Mouse (Mus musculus) MEL (cell line): ENCODE results near the gene Gstt2. TPM values are rescaled to one million over a fixed set of nuclear protein-coding genes. Genes with fewer than 3 reads are reported as not detected.

ENCODE experiments used
- DNase-seq: peaks from one replicate; pipeline ENCODE4 v3.0.0; 2011; ENCODE audit warnings: low read depth, low spot score
- H3K27ac ChIP-seq: 2 replicates; pipeline ENCODE4 v1.5.1; 2012; ENCODE audit warnings: low read depth, mild to moderate bottlenecking, control low read depth, low read length, moderate library complexity; ENCODE audit not compliant: control insufficient read depth
- H3K27me3 ChIP-seq, 2 experiments: fragments of 150-350 bp in 1 of 2; sonication (generic) in 1 of 2; 2 replicates each; pipeline ENCODE4 v1.6.1; 2012; ENCODE audit warnings: low read length in 2 of 2, mild to moderate bottlenecking in 2 of 2, improper control_type of control experiment in 1 of 2, moderate library complexity in 1 of 2; ENCODE audit not compliant: insufficient read depth in 2 of 2, control insufficient read depth in 1 of 2
- H3K36me3 ChIP-seq, 2 experiments: 2 replicates each; pipeline ENCODE4 v1.6.1; 2012 to 2014; ENCODE audit warnings: low read length in 2 of 2, improper control_type of control experiment in 1 of 2, inconsistent platforms in 1 of 2, mild to moderate bottlenecking in 1 of 2; ENCODE audit not compliant: insufficient read depth in 2 of 2, control insufficient read depth in 1 of 2
- H3K4me1 ChIP-seq, 2 experiments: fragments of 150-350 bp in 1 of 2; sonication (generic) in 1 of 2; 2 replicates each; pipeline ENCODE4 v1.6.1; 2012; ENCODE audit warnings: low read length in 2 of 2, improper control_type of control experiment in 1 of 2, mild to moderate bottlenecking in 1 of 2; ENCODE audit not compliant: insufficient read depth in 2 of 2, control insufficient read depth in 1 of 2
- H3K4me3 ChIP-seq, 2 experiments: fragments of 150-350 bp in 1 of 2; sonication (generic) in 1 of 2; 2 replicates each; pipeline ENCODE4 v1.5.1; 2012; ENCODE audit warnings: low read depth in 2 of 2, low read length in 2 of 2, mild to moderate bottlenecking in 2 of 2, moderate library complexity in 2 of 2, control low read depth in 1 of 2, improper control_type of control experiment in 1 of 2; ENCODE audit not compliant: control insufficient read depth in 1 of 2, insufficient read depth in 1 of 2
- H3K79me2 ChIP-seq: 2 replicates; pipeline ENCODE4 v1.6.1; 2012; ENCODE audit warnings: mild to moderate bottlenecking, low read length, moderate library complexity; ENCODE audit not compliant: control insufficient read depth, poor library complexity, insufficient read depth
- H3K9ac ChIP-seq: 2 replicates; pipeline ENCODE4 v1.6.1; 2012; ENCODE audit warnings: low read depth, mild to moderate bottlenecking, control low read depth, low read length, moderate library complexity; ENCODE audit not compliant: control insufficient read depth, poor library complexity, severe bottlenecking
- H3K9me3 ChIP-seq: fragments of 150-350 bp; sonication (generic); replicated peaks from 2 replicates; pipeline ENCODE4 v1.6.1; 2012; ENCODE audit warnings: mild to moderate bottlenecking, low read length, improper control_type of control experiment, moderate library complexity; ENCODE audit not compliant: insufficient read depth
- BHLHE40 ChIP-seq: IDR thresholded peaks from 2 replicates; pipeline ENCODE4 v1.6.1; 2012; ENCODE audit warnings: low read depth, mild to moderate bottlenecking, inconsistent platforms, low read length, improper control_type of control experiment, borderline replicate concordance
- CTCF ChIP-seq, 3 experiments: IDR thresholded peaks in 2 of 3; conservative IDR thresholded peaks in 1 of 3; 2 replicates each; pipeline ENCODE4 v1.5.1; 2011 to 2012; ENCODE audit warnings: low read length in 3 of 3, low read depth in 2 of 3, mild to moderate bottlenecking in 2 of 3, improper control_type of control experiment in 1 of 3, inconsistent platforms in 1 of 3, mixed read lengths in 1 of 3, moderate library complexity in 1 of 3; ENCODE audit not compliant: control insufficient read depth in 1 of 3, insufficient read depth in 1 of 3, poor library complexity in 1 of 3, severe bottlenecking in 1 of 3
- E2F4 ChIP-seq: IDR thresholded peaks from 2 replicates; pipeline ENCODE4 v1.6.1; 2011; ENCODE audit warnings: low read depth, low read length, improper control_type of control experiment, borderline replicate concordance
- ELF1 ChIP-seq: IDR thresholded peaks from 2 replicates; pipeline ENCODE4 v1.6.1; 2014; ENCODE audit warnings: low read depth, mild to moderate bottlenecking, inconsistent platforms, low read length, improper control_type of control experiment, moderate library complexity
- EP300 ChIP-seq, 2 experiments: IDR thresholded peaks; 2 replicates each; pipeline ENCODE4 v1.6.1; 2011; ENCODE audit warnings: improper control_type of control experiment in 2 of 2, low read length in 2 of 2, low read depth in 1 of 2, mild to moderate bottlenecking in 1 of 2
- ETS1 ChIP-seq: IDR thresholded peaks from 2 replicates; pipeline ENCODE4 v1.6.1; 2012; ENCODE audit warnings: low read depth, mild to moderate bottlenecking, inconsistent platforms, low read length, improper control_type of control experiment, moderate library complexity
- GABPA ChIP-seq: IDR thresholded peaks from 2 replicates; pipeline ENCODE4 v1.6.1; 2012; ENCODE audit warnings: low read depth, mild to moderate bottlenecking, inconsistent platforms, low read length, improper control_type of control experiment, moderate library complexity
- GATA1 ChIP-seq: IDR thresholded peaks from 2 replicates; pipeline ENCODE4 v1.6.1; 2011; ENCODE audit warnings: low read depth, low read length, improper control_type of control experiment
- JUND ChIP-seq: IDR thresholded peaks from 2 replicates; pipeline ENCODE4 v1.6.1; 2011; ENCODE audit warnings: low read depth, mild to moderate bottlenecking, improper control_type of control experiment, low read length
- MAX ChIP-seq: IDR thresholded peaks from 2 replicates; pipeline ENCODE4 v1.6.1; 2011; ENCODE audit warnings: low read length, improper control_type of control experiment
- MEF2A ChIP-seq: IDR thresholded peaks from 2 replicates; pipeline ENCODE4 v1.6.1; 2014; ENCODE audit warnings: low read depth, mild to moderate bottlenecking, inconsistent platforms, low read length, improper control_type of control experiment; ENCODE audit not compliant: poor library complexity, insufficient replicate concordance, severe bottlenecking; ENCODE audit errors: extremely low read depth
- MXI1 ChIP-seq: IDR thresholded peaks from 2 replicates; pipeline ENCODE4 v1.6.1; 2011; ENCODE audit warnings: mild to moderate bottlenecking, low read depth, low read length, improper control_type of control experiment
- MYC ChIP-seq: IDR thresholded peaks from 2 replicates; pipeline ENCODE4 v1.6.1; 2011; ENCODE audit warnings: low read depth, mild to moderate bottlenecking, low read length, improper control_type of control experiment, moderate library complexity
- NELFE ChIP-seq: IDR thresholded peaks from 2 replicates; pipeline ENCODE4 v1.6.1; 2011; ENCODE audit warnings: low read depth, low read length, improper control_type of control experiment
- NRF1 ChIP-seq: IDR thresholded peaks from 2 replicates; pipeline ENCODE4 v1.6.1; 2014; ENCODE audit warnings: low read depth, mild to moderate bottlenecking, inconsistent platforms, low read length, improper control_type of control experiment, moderate library complexity; ENCODE audit not compliant: poor library complexity, insufficient read depth, severe bottlenecking
- POLR2A ChIP-seq, 2 experiments: IDR thresholded peaks; 2 replicates each; pipeline ENCODE4 v1.6.1; 2011 to 2012; ENCODE audit warnings: low read length in 2 of 2, mild to moderate bottlenecking in 2 of 2, control low read depth in 1 of 2, improper control_type of control experiment in 1 of 2, low read depth in 1 of 2, moderate library complexity in 1 of 2; ENCODE audit not compliant: control insufficient read depth in 1 of 2, insufficient read depth in 1 of 2, poor library complexity in 1 of 2
- POLR2AphosphoS2 ChIP-seq: IDR thresholded peaks from 2 replicates; pipeline ENCODE4 v1.6.1; 2011; ENCODE audit warnings: low read length, improper control_type of control experiment
- POLR2AphosphoS5 ChIP-seq: IDR thresholded peaks from 2 replicates; pipeline ENCODE4 v1.6.1; 2012; ENCODE audit warnings: low read depth, borderline replicate concordance, mild to moderate bottlenecking, inconsistent platforms, low read length, moderate library complexity, mixed read lengths
- RCOR1 ChIP-seq: IDR thresholded peaks from 2 replicates; pipeline ENCODE4 v1.6.1; 2012; ENCODE audit warnings: low read depth, mild to moderate bottlenecking, inconsistent platforms, low read length, improper control_type of control experiment
- SIN3A ChIP-seq: IDR thresholded peaks from 2 replicates; pipeline ENCODE4 v1.6.1; 2012; ENCODE audit warnings: low read length, improper control_type of control experiment, inconsistent platforms
- SMC3 ChIP-seq: IDR thresholded peaks from 2 replicates; pipeline ENCODE4 v1.6.1; 2011; ENCODE audit warnings: low read depth, low read length, improper control_type of control experiment
- TAL1 ChIP-seq: IDR thresholded peaks from 2 replicates; pipeline ENCODE4 v1.6.1; 2012; ENCODE audit warnings: mild to moderate bottlenecking, inconsistent platforms, low read length, moderate library complexity, mixed read lengths
- TBP ChIP-seq: IDR thresholded peaks from 2 replicates; pipeline ENCODE4 v1.8.0; 2011; ENCODE audit warnings: low read depth, low read length, improper control_type of control experiment
- TCF12 ChIP-seq: IDR thresholded peaks from 2 replicates; pipeline ENCODE4 v1.6.1; 2014; ENCODE audit warnings: low read depth, mild to moderate bottlenecking, inconsistent platforms, low read length, improper control_type of control experiment, moderate library complexity
- UBTF ChIP-seq: IDR thresholded peaks from 2 replicates; pipeline ENCODE4 v1.6.1; 2012; ENCODE audit warnings: low read depth, mild to moderate bottlenecking, inconsistent platforms, low read length, improper control_type of control experiment, moderate library complexity, borderline replicate concordance; ENCODE audit not compliant: insufficient read depth
- USF1 ChIP-seq: IDR thresholded peaks from 2 replicates; pipeline ENCODE4 v1.6.1; 2014; ENCODE audit warnings: low read depth, mild to moderate bottlenecking, inconsistent platforms, low read length, improper control_type of control experiment, moderate library complexity
- USF2 ChIP-seq, 2 experiments: IDR thresholded peaks; 2 replicates each; pipeline ENCODE4 v1.6.1; 2011 to 2012; ENCODE audit warnings: improper control_type of control experiment in 2 of 2, low read length in 2 of 2, borderline replicate concordance in 1 of 2, inconsistent platforms in 1 of 2, low read depth in 1 of 2, mild to moderate bottlenecking in 1 of 2; ENCODE audit not compliant: insufficient read depth in 1 of 2
- ZMIZ1 ChIP-seq: IDR thresholded peaks from 2 replicates; pipeline ENCODE4 v1.6.1; 2012; ENCODE audit warnings: low read depth, mild to moderate bottlenecking, inconsistent platforms, low read length, improper control_type of control experiment, moderate library complexity
- ZNF384 ChIP-seq: IDR thresholded peaks from 2 replicates; pipeline ENCODE4 v1.6.1; 2012; ENCODE audit warnings: low read depth, mild to moderate bottlenecking, inconsistent platforms, low read length, improper control_type of control experiment
- polyA plus RNA-seq, 2 experiments: library from polyadenylated mRNA; stranded (reverse) in 1 of 2; unstranded in 1 of 2; fragments of >175 nt in 1 of 2; fragments of >200 nt in 1 of 2; gene quantifications; 2 replicates each; pipeline versions ENCODE4 v1.2.1 to v1.2.4; 2012; ENCODE audit warnings: low replicate concordance in 2 of 2, low read depth in 1 of 2; ENCODE audit not compliant: insufficient read length in 2 of 2, insufficient read depth in 1 of 2, missing spikeins in 1 of 2
- total RNA-seq: library from RNA; depleted of rRNA; stranded (reverse); fragments of 300-350 nt; gene quantifications from 2 replicates; pipeline ENCODE4 v1.2.3, GENCODE M21; 2012

Gstt2 gene
- total and polyA plus RNA-seq, 3 experiments: 4.3 to 10.9 TPM; not detected in 1

DNA sequence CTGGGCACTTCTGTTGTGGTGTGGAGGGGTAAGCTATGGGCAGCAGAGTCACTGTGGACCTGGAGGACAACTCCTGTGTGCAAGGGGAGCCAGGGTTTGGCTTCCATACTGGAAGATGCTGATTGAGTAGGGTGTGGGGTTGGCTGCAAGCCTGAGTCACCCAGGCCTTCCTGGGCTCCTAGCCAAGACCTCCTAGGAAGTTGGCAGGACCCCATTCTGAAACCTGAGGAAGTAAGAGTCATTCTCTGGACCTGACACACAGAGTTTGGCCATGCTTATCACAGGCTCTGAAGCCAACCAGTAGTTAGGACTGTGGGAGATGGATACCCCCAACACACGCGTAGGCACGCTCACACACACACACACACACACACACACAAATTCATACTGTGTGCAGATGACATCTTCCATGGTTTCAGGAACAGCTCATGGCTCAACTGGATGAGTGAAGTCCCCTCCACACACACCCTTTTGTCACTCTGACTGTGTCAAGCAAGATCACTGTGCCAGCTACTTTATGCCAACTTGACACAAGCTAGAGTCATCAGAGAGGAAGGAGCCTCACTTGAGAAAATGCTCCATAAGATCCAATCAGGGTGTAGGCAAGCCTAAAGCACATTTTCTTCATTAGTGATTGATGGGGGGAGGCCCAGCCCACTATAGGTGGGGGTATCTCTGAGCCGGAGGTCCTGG is 9.4 kb downstream of the Gstt2 start:
- Histone ChIP-seq H3K27me3 (no peaks in the 10 kb centered on the region), H3K4me1 (peaks cover 3 to 43% of the 10 kb centered on the region in 2 experiments), H3K4me3 (peak overlapping the region in 1 of 2 experiments; percentile 38; a peak in 1 of 4 replicates), H3K9me3 (no peaks in the 10 kb centered on the region), H3K79me2 (no peaks in the 10 kb centered on the region), H3K27ac (peak overlapping the region; percentile 59), H3K9ac (peak overlapping the region; percentile 43), H3K36me3 (peaks cover 0 to 38% of the 10 kb centered on the region in 2 experiments; a peak in 2 of 4 replicates)
- DNase-seq: peak; percentile 90
- TF ChIP-seq SMC3 (no peak), POLR2A (IDR thresholded peaks at IDR 0.05; ENCODE audit: control insufficient read depth in 1 of 2, insufficient read depth in 1 of 2, low read depth in 1 of 2, low read length in 2 of 2, poor library complexity in 1 of 2) (no peak), MYC (0 out of 2 replicates have a peak, but pooled peaks have one; percentile 46), RCOR1 (peak; percentile 64; the same call in 1 of the 2 replicates), TAL1 (no peak; the same call in none of the 2 replicates), USF2 (IDR thresholded peaks at IDR 0.05; ENCODE audit: borderline replicate concordance in 1 of 2, insufficient read depth in 1 of 2, low read depth in 1 of 2, low read length in 2 of 2) (no peak), ZMIZ1 (no peak), SIN3A (peak; percentile 55), MAX (0 out of 2 replicates have a peak, but pooled peaks have one; percentile 42), TCF12 (peak; percentile 47; the same call in 1 of the 2 replicates), TBP (no peak), MEF2A (no peak), USF1 (no peak), UBTF (no peak), NELFE (peak; percentile 34; the same call in 1 of the 2 replicates), ELF1 (peak; percentile 41; the same call in 1 of the 2 replicates), MXI1 (peak; percentile 62; the same call in 1 of the 2 replicates), NRF1 (no peak), POLR2AphosphoS2 (no peak), CTCF (IDR thresholded peaks at IDR 0.05 in 2 of 3, conservative IDR thresholded peaks at IDR 0.05 in 1 of 3; ENCODE audit: control insufficient read depth in 1 of 3, insufficient read depth in 1 of 3, low read depth in 2 of 3, low read length in 3 of 3, poor library complexity in 1 of 3, severe bottlenecking in 1 of 3) (no peak), BHLHE40 (no peak), JUND (peak; percentile 57; the same call in 1 of the 2 replicates), GABPA (no peak), ZNF384 (no peak), ETS1 (peak; percentile 65), E2F4 (no peak), EP300 (IDR thresholded peaks at IDR 0.05; ENCODE audit: low read depth in 1 of 2, low read length in 2 of 2) (peak; percentile 64 to 89), GATA1 (no peak), POLR2AphosphoS5 (no peak)
